Mouse (Mus musculus) heart, embryonic 14.5 days (tissue): ENCODE results near the gene Kirrel3. TPM values are rescaled to one million over a fixed set of nuclear protein-coding genes. Genes with fewer than 3 reads are reported as not detected.

Experiments used
- ATAC-seq: fragments of 200-750 bp; cut with Nextera tagmentation; 2 replicates; pipeline ENCODE4 v1.8.0; 2017; ENCODE audit warnings: low read depth, moderate TSS enrichment; ENCODE audit not compliant: insufficient number of reproducible peaks, insufficient read depth, low FRiP score
- H3K27ac ChIP-seq, 2 experiments: fragments of 200-500 bp in 1 of 2; fragments of 300-500 bp in 1 of 2; sonication (generic) in 1 of 2; replicated peaks in 1 of 2; 2 replicates each; pipeline ENCODE4 v1.5.1; 2012 to 2014; ENCODE audit warnings: low read depth in 2 of 2, low read length in 2 of 2, control low read depth in 1 of 2, mild to moderate bottlenecking in 1 of 2, mixed read lengths in 1 of 2; ENCODE audit not compliant: control insufficient read depth in 1 of 2, insufficient read depth in 1 of 2
- H3K27me3 ChIP-seq: fragments of 300-500 bp; sonication (generic); 2 replicates; pipeline ENCODE4 v1.6.1; 2014; ENCODE audit warnings: mild to moderate bottlenecking, low read length, control low read depth; ENCODE audit not compliant: control insufficient read depth, insufficient read depth
- H3K36me3 ChIP-seq: fragments of 300-500 bp; sonication (generic); 2 replicates; pipeline ENCODE4 v1.6.1; 2014; ENCODE audit warnings: mild to moderate bottlenecking, control low read depth, low read length, mixed read lengths; ENCODE audit not compliant: control insufficient read depth, insufficient read depth
- H3K4me1 ChIP-seq, 2 experiments: fragments of 200-500 bp in 1 of 2; fragments of 300-500 bp in 1 of 2; sonication (generic) in 1 of 2; 2 replicates each; pipeline ENCODE4 v1.6.1; 2012 to 2014; ENCODE audit warnings: low read length in 2 of 2, control low read depth in 1 of 2, mixed read lengths in 1 of 2; ENCODE audit not compliant: control insufficient read depth in 2 of 2, insufficient read depth in 2 of 2
- H3K4me2 ChIP-seq: fragments of 300-500 bp; sonication (generic); 2 replicates; pipeline ENCODE4 v1.6.1; 2014; ENCODE audit warnings: mild to moderate bottlenecking, low read length
- H3K4me3 ChIP-seq, 2 experiments: fragments of 200-500 bp in 1 of 2; fragments of 300-500 bp in 1 of 2; sonication (generic) in 1 of 2; 2 replicates each; pipeline ENCODE4 v1.5.1; 2012 to 2014; ENCODE audit warnings: low read length in 2 of 2, mild to moderate bottlenecking in 2 of 2, control low read depth in 1 of 2, low read depth in 1 of 2, moderate library complexity in 1 of 2; ENCODE audit not compliant: control insufficient read depth in 1 of 2, insufficient read depth in 1 of 2
- H3K9ac ChIP-seq: fragments of 300-500 bp; sonication (generic); 2 replicates; pipeline ENCODE4 v1.6.1; 2014; ENCODE audit warnings: mild to moderate bottlenecking, low read length
- H3K9me3 ChIP-seq: fragments of 300-500 bp; sonication (generic); 2 replicates; pipeline ENCODE4 v1.6.1; 2016; ENCODE audit warnings: low read length, control low read depth; ENCODE audit not compliant: control insufficient read depth
- WGBS: fragments of 180-500 bp; shearing (Covaris S2); extraction: QIAGEN DNeasy Blood & Tissue Kit; methylation state at CpG from one replicate; pipeline ENCODE4 v1.1.7; 2014; 5-methylcytosine and 5-hydroxymethylcytosine counted together
- polyA plus RNA-seq: library from polyadenylated mRNA; unstranded; fragments of >200 nt; fragmentation: Nextera tagmentation; extraction: Ambion mirVana; gene quantifications from 2 replicates; pipeline ENCODE4 v1.2.1, GENCODE M21; 2014

Gene Kirrel3
- polyA plus RNA-seq, 1 experiment from 2014 or later = 1.0 TPM

GRCm38 (mm10) chr9:34695646-34696045 lies 210.0 kb downstream of the Kirrel3 start:
- Histone ChIP-seq H3K9ac (no peak overlapping the region), H3K27ac (no peak overlapping the region), H3K9me3 (no peaks in the 10 kb centered on the region), H3K36me3 (no peaks in the 10 kb centered on the region), H3K4me3 (no peak overlapping the region), H3K4me1 (peaks cover 0 to 3% of the 10 kb centered on the region in 2 experiments; a peak in 1 of 4 replicates), H3K27me3 (no peaks in the 10 kb centered on the region), H3K4me2 (no peak overlapping the region)
- 52% methylated on average over 5 of the region's 5 CpGs for WGBS
- ATAC-seq = no peak

GRCm38 (mm10) chr9:34703547-34704300 lies 218.0 kb downstream of the Kirrel3 start:
- H3K4me1 ChIP-seq = no peaks in the 10 kb centered on the region
- no peaks in the 10 kb centered on the region for H3K27me3 ChIP-seq
- H3K4me2 ChIP-seq = no peak overlapping the region
- no peak for ATAC-seq
- H3K27ac ChIP-seq = no peak overlapping the region
- 80% methylated on average over 12 of the region's 12 CpGs for WGBS
- H3K36me3 ChIP-seq = no peaks in the 10 kb centered on the region
- no peaks in the 10 kb centered on the region for H3K9me3 ChIP-seq
- H3K9ac ChIP-seq = no peak overlapping the region
- no peak overlapping the region for H3K4me3 ChIP-seq

GRCm38 (mm10) chr9:34704357-34704756 lies 218.7 kb downstream of the Kirrel3 start:
- no peaks in the 10 kb centered on the region for H3K36me3 ChIP-seq
- no peaks in the 10 kb centered on the region for H3K9me3 ChIP-seq
- H3K4me2 ChIP-seq = no peak overlapping the region
- H3K9ac ChIP-seq = no peak overlapping the region
- no peak overlapping the region for H3K4me3 ChIP-seq
- no peak overlapping the region for H3K27ac ChIP-seq
- WGBS = 49% methylated on average over 2 of the region's 2 CpGs
- no peaks in the 10 kb centered on the region for H3K4me1 ChIP-seq
- ATAC-seq = no peak
- no peaks in the 10 kb centered on the region for H3K27me3 ChIP-seq

DNA sequence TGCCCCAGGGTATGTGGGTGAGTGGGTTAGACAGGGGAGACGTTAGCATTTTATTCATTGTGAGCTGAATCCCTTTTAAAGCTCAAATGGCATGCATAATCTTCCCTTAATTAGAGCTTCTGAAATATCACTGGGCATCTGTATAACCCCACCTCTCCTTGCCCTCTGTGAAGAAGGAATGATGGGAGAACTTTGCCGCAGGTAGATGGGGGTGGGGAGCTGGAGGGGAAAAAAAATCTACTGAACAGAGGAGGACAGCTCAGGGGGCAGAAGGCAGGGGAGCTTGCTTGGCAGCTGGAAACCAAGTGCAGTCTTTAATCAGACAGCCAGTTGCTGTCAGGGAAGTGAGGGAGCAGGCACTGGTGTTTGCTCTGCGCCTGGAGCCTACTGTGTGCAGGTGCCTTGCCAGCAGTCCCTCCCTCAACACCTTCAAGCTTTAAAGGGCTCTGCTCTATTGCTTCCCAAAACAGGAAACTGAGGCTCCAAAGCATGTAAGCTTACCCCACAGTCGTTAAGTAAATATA lies 220.7 kb downstream of the Kirrel3 start:
- Histone ChIP-seq H3K9me3 (no peaks in the 10 kb centered on the region), H3K27me3 (no peaks in the 10 kb centered on the region), H3K36me3 (no peaks in the 10 kb centered on the region), H3K27ac (no peak overlapping the region), H3K9ac (no peak overlapping the region), H3K4me1 (no peaks in the 10 kb centered on the region), H3K4me2 (no peak overlapping the region), H3K4me3 (no peak overlapping the region)
- 39% methylated on average over 4 of the region's 4 CpGs for WGBS
- ATAC-seq = no peak

- H3K4me3 ChIP-seq = no peak overlapping the region
- H3K4me2 ChIP-seq = no peak overlapping the region
- WGBS = 79% methylated on average over 6 of the region's 6 CpGs
- no peaks in the 10 kb centered on the region for H3K36me3 ChIP-seq
- H3K9me3 ChIP-seq = no peaks in the 10 kb centered on the region
- no peak for ATAC-seq
- H3K9ac ChIP-seq = no peak overlapping the region
- no peaks in the 10 kb centered on the region for H3K4me1 ChIP-seq
- no peak overlapping the region for H3K27ac ChIP-seq
- H3K27me3 ChIP-seq = no peaks in the 10 kb centered on the region
Measured at GRCm38 (mm10) chr9:34708691-34709090, 223.0 kb downstream of the Kirrel3 start.

DNA sequence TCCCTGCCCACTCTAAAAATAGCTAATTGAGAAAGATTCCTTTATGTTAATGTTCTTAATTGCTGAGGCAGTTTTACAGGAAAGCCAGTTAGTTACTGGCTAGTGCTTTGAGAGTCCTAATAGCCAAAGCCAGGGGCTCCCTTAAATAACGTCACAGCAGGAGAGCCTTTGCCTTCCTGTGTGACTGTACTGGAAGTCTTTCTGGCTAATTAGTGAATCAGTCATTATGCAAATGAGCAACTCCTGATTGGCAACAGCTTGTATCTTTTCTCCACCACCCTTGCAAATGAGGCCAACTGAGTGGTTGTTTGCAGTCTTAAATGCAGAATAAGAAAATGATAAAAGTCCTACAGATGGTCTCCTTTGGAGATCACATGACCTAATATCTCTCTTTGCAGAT lies 226.3 kb downstream of the Kirrel3 start:
- H3K27me3 ChIP-seq = 0 out of 2 replicates have a peak, but pooled peaks cover 4% of the 10 kb centered on the region
- H3K36me3 ChIP-seq = no peaks in the 10 kb centered on the region
- no peak overlapping the region for H3K4me3 ChIP-seq
- H3K27ac ChIP-seq = no peak overlapping the region
- H3K9me3 ChIP-seq = no peaks in the 10 kb centered on the region
- WGBS = 27% methylated on average over 1 of the region's 1 CpGs
- H3K4me1 ChIP-seq = no peaks in the 10 kb centered on the region
- no peak overlapping the region for H3K9ac ChIP-seq
- H3K4me2 ChIP-seq = no peak overlapping the region
- no peak for ATAC-seq

DNA sequence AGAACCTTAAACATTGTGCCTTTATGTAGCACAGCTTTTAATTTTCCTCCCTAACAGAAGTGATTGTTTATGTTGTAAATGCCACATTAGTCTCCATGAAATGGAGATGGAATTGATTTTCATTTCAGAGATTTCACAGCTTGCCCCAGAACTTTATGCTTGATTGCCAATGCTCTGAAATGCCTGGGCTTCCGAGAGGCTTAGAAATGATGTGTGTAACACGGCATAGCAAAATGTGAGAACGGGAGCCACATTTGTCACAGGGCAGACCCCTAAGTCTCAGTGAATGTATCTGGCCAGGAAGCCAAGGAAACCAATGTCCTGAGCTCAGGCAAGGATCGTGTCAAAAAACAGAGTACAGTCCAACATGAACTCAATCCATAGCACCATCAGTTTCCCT lies 227.3 kb downstream of the Kirrel3 start:
- Histone ChIP-seq H3K27ac (no peak overlapping the region), H3K4me2 (no peak overlapping the region), H3K27me3 (0 out of 2 replicates have a peak, but pooled peaks cover 4% of the 10 kb centered on the region), H3K36me3 (no peaks in the 10 kb centered on the region), H3K9me3 (no peaks in the 10 kb centered on the region), H3K4me1 (no peaks in the 10 kb centered on the region), H3K9ac (no peak overlapping the region), H3K4me3 (no peak overlapping the region)
- WGBS = 75% methylated on average over 4 of the region's 4 CpGs
- ATAC-seq = no peak
